Mouse (Mus musculus) lung, embryonic 14.5 days (tissue): ENCODE data around the gene Ippk. TPM values are rescaled to one million over a fixed set of nuclear protein-coding genes. Genes with fewer than 3 reads are reported as not detected.

Experiments
- ATAC-seq: fragments of 200-750 bp; cut with Nextera tagmentation; 2 replicates; pipeline ENCODE4 v1.8.0; 2017; ENCODE audit warnings: mild to moderate bottlenecking, moderate TSS enrichment, moderate library complexity; ENCODE audit not compliant: insufficient read depth
- DNase-seq: peaks from one replicate; pipeline ENCODE4 v3.0.0-alpha.2; 2015
- H3K27ac ChIP-seq: fragments of 300-500 bp; sonication (generic); 2 replicates; pipeline ENCODE4 v1.5.1; 2014; ENCODE audit warnings: low read depth, mild to moderate bottlenecking, moderate library complexity
- H3K27me3 ChIP-seq: fragments of 300-500 bp; sonication (generic); 2 replicates; pipeline ENCODE4 v1.6.1; 2014; ENCODE audit warnings: low read length, control low read depth; ENCODE audit not compliant: insufficient read depth
- H3K36me3 ChIP-seq: fragments of 300-500 bp; sonication (generic); 2 replicates; pipeline ENCODE4 v1.6.1; 2014; ENCODE audit warnings: control low read depth; ENCODE audit not compliant: insufficient read depth
- H3K4me1 ChIP-seq: fragments of 300-500 bp; sonication (generic); 2 replicates; pipeline ENCODE4 v1.6.1; 2014; ENCODE audit warnings: antibody characterized with exemption, control low read depth; ENCODE audit not compliant: insufficient read depth
- H3K4me2 ChIP-seq: fragments of 300-500 bp; sonication (generic); 2 replicates; pipeline ENCODE4 v1.6.1; 2014; ENCODE audit warnings: mild to moderate bottlenecking
- H3K4me3 ChIP-seq: fragments of 300-500 bp; sonication (generic); 2 replicates; pipeline ENCODE4 v1.5.1; 2014; ENCODE audit warnings: low read depth, low read length
- H3K9ac ChIP-seq: fragments of 300-500 bp; sonication (generic); 2 replicates; pipeline ENCODE4 v1.6.1; 2014
- H3K9me3 ChIP-seq: fragments of 300-500 bp; sonication (generic); 2 replicates; pipeline ENCODE4 v1.6.1; 2016; ENCODE audit warnings: low read depth, low read length, control low read depth
- CTCF ChIP-seq: IDR thresholded peaks from 2 replicates; pipeline ENCODE4 v1.5.1; 2016; ENCODE audit warnings: antibody characterized with exemption, low read depth
- WGBS: fragments of 180-500 bp; shearing (Covaris S2); extraction: QIAGEN DNeasy Blood & Tissue Kit; methylation state at CpG from one replicate; pipeline ENCODE4 v1.1.7; 2014; 5-methylcytosine and 5-hydroxymethylcytosine counted together
- polyA plus RNA-seq: library from polyadenylated mRNA; unstranded; fragments of >200 nt; fragmentation: Nextera tagmentation; extraction: Ambion mirVana; gene quantifications from 2 replicates; pipeline ENCODE4 v1.2.1, GENCODE M21; 2014

Ippk gene
- polyA plus RNA-seq, 1 experiment from 2014 or later = 19.5 TPM

GRCm38 (mm10) chr13:49479399-49479798, 58.4 kb downstream of the Ippk start:
- H3K9me3 ChIP-seq = no peaks in the 10 kb centered on the region
- H3K36me3 ChIP-seq = no peaks in the 10 kb centered on the region
- no peaks in the 10 kb centered on the region for H3K27me3 ChIP-seq
- no peak overlapping the region for H3K4me3 ChIP-seq
- peak overlapping the region; percentile 84 for H3K27ac ChIP-seq
- H3K4me1 ChIP-seq = peaks cover 10% of the 10 kb centered on the region
- no peak overlapping the region for H3K4me2 ChIP-seq
- ATAC-seq (no peak), DNase-seq (no peak)
- no peak for TF ChIP-seq CTCF
- WGBS = 64% methylated on average over 4 of the region's 4 CpGs
- no peak overlapping the region for H3K9ac ChIP-seq

GRCm38 (mm10) chr13:49480057-49480456, 59.0 kb downstream of the Ippk start:
- H3K36me3 ChIP-seq = no peaks in the 10 kb centered on the region
- H3K4me1 ChIP-seq = peaks cover 12% of the 10 kb centered on the region
- H3K4me3 ChIP-seq = no peak overlapping the region
- H3K9ac ChIP-seq = no peak overlapping the region
- ATAC-seq (peak; percentile 97), DNase-seq (peak; percentile 93)
- peak overlapping the region; percentile 84 for H3K27ac ChIP-seq
- H3K9me3 ChIP-seq = no peaks in the 10 kb centered on the region
- TF ChIP-seq CTCF = no peak
- WGBS = 39% methylated on average over 2 of the region's 2 CpGs
- H3K4me2 ChIP-seq = no peak overlapping the region
- H3K27me3 ChIP-seq = no peaks in the 10 kb centered on the region

DNA sequence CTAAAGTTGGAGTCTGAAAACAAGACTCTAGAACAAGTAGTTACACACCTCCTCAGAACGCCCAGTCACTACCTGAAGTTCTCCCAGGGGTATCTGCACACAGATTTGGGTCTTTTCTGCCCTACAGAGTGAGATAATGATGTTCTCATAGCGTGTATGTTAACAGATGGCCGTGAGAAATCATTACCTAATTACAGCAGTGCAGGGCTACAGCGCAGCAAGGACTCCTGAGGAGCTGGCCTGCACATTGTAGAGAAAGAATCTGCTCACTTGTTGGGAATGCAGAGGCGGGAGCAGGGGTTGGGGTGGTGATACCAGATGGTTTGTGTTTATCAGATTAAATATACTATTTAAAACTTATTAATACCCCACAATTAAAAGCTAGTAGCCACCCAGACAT, 59.5 kb downstream of the Ippk start:
- H3K4me1 ChIP-seq = peaks cover 13% of the 10 kb centered on the region
- H3K4me2 ChIP-seq = no peak overlapping the region
- H3K9ac ChIP-seq = no peak overlapping the region; the same call in 1 of the 2 replicates
- H3K9me3 ChIP-seq = no peaks in the 10 kb centered on the region
- ATAC-seq (peak; percentile 50; the same call in 1 of the 2 replicates), DNase-seq (peak; percentile 42)
- peak overlapping the region; percentile 96 for H3K27ac ChIP-seq
- no peaks in the 10 kb centered on the region for H3K27me3 ChIP-seq
- WGBS = 61% methylated on average over 5 of the region's 5 CpGs
- no peak for TF ChIP-seq CTCF
- no peaks in the 10 kb centered on the region for H3K36me3 ChIP-seq
- no peak overlapping the region for H3K4me3 ChIP-seq

DNA sequence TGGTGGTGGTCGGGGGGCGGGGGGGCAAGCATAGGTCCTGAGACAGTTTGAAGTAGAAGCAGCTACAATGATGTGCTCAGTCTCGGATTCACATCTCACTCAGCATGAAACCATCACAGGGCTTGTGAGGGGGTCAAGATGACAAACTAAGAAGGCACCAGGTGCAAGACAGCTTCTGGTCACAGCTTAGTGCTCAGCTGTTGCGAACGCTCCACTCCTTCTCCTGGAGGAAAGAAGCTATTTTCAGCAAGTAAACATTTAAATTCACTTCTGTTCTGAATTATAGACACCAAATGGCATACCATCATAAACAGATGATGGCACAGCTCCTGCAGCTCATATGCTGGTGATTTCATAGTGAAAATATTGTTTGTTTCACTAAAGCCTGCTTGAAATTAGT, 64.3 kb downstream of the Ippk start:
- H3K9ac ChIP-seq = no peak overlapping the region
- no peaks in the 10 kb centered on the region for H3K36me3 ChIP-seq
- WGBS = 55% methylated on average over 5 of the region's 5 CpGs
- no peaks in the 10 kb centered on the region for H3K27me3 ChIP-seq
- DNase-seq (no peak), ATAC-seq (peak; percentile 49; the same call in 1 of the 2 replicates)
- no peak overlapping the region for H3K4me3 ChIP-seq
- H3K9me3 ChIP-seq = no peaks in the 10 kb centered on the region
- no peak overlapping the region for H3K27ac ChIP-seq
- H3K4me2 ChIP-seq = no peak overlapping the region
- no peak for TF ChIP-seq CTCF
- H3K4me1 ChIP-seq = peaks cover 9% of the 10 kb centered on the region; the same call in 1 of the 2 replicates

DNA sequence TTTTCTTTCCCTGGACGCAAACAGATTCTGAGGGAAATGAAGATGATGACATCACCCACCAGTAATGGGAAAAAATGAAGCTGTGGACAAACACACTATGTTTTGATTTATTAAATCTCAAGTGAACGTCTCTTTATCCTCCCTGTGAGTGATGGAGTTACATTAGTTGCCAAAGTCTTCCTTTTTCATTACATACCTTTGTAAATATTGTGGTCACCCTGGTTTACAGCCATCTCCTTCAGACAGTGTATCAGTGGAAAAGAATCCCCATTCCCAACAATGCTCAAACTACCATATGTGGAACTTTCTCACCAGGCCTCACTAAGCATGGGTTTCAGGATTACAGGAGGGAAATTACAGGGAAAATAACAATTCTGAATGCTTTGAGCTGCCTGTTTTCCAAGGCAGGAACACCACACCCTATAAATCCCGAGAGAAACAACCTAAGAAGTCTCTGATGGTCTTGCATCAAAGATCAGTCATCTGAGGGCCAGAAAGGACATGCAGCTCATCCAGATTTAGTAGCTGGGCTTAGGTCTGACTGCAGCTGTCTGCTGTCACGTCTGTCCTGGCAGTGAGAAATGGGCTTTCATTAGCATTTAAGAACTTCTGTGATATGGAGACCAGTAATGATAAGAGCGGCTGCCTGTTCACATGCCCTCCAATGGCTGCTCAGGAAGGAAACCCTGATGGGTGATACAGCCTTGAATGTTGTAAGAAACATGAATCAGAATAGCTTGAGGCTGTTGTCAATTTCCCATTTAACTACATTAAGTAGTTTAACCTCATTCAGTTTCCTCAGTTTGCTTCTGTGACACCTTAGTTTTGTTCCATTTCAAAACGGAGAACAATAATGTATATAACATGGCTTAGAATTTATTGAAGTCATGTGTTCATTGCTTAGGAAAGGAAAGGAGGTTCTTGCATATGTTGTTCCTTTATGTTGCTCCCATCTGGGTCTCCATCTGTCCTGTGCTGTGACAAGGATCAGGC, 71.6 kb downstream of the Ippk start, which contains the start of gene Tes3-ps:
Gene Tes3-ps, plus strand, starts transcription at position 943 of the 993 bp plus-strand sequence.
- no peak within 1 kb of the TSS for H3K27ac ChIP-seq
- H3K27me3 ChIP-seq = no peaks in the 10 kb centered on the region
- H3K9ac ChIP-seq = no peak within 1 kb of the TSS
- 46% methylated on average over 6 of the region's 6 CpGs for WGBS
- H3K4me2 ChIP-seq = no peak within 1 kb of the TSS
- DNase-seq (no peak), ATAC-seq (no peak)
- TF ChIP-seq CTCF = no peak
- H3K9me3 ChIP-seq = no peaks in the 10 kb centered on the region
- H3K4me1 ChIP-seq = no peaks in the 10 kb centered on the region
- no peak within 1 kb of the TSS for H3K4me3 ChIP-seq
- H3K36me3 ChIP-seq = no peaks in the 10 kb centered on the region

DNA sequence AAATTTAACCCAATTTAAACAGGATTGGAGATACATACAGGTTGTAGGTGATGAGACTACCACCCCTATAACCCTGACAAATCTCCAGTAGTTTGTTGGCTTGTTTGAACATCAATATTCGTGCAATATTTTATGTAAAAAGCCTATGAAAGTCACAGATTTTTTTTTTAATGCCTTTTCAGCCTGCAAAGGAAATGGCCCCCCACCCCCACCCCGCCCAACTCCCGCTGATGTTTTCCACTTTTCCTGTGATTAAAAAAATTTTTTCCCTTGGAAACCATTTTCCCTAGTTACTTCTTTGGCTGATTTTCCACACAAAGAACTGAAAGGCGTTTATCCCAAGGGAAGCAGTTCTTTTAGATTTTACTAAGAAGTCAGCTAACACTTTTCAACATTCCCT, 83.5 kb downstream of the Ippk start, which contains the start of gene Ecm2:
Gene Ecm2, plus strand, starts transcription at position 301 of the 400 bp plus-strand sequence.
- Histone ChIP-seq H3K27ac (no peak within 1 kb of the TSS), H3K9ac (no peak within 1 kb of the TSS), H3K4me2 (peak within 1 kb of the TSS; percentile 33; the same call in 1 of the 2 replicates), H3K9me3 (no peaks in the 10 kb centered on the region), H3K36me3 (no peaks in the 10 kb centered on the region), H3K4me3 (no peak within 1 kb of the TSS), H3K27me3 (no peaks in the 10 kb centered on the region), H3K4me1 (no peaks in the 10 kb centered on the region)
- DNase-seq (peak; percentile 17), ATAC-seq (no peak)
- WGBS = 55% methylated on average over 4 of the region's 4 CpGs
- no peak for TF ChIP-seq CTCF

GRCm38 (mm10) chr13:49505776-49506175, 84.7 kb downstream of the Ippk start:
- no peak overlapping the region for H3K27ac ChIP-seq
- H3K9ac ChIP-seq = no peak overlapping the region
- WGBS = 73% methylated on average over 4 of the region's 4 CpGs
- no peaks in the 10 kb centered on the region for H3K36me3 ChIP-seq
- H3K4me3 ChIP-seq = no peak overlapping the region
- no peak for TF ChIP-seq CTCF
- H3K27me3 ChIP-seq = no peaks in the 10 kb centered on the region
- no peaks in the 10 kb centered on the region for H3K9me3 ChIP-seq
- no peak for ATAC-seq
- H3K4me1 ChIP-seq = no peaks in the 10 kb centered on the region
- H3K4me2 ChIP-seq = 0 out of 2 replicates have a peak overlapping the region, but pooled peaks have one; percentile 12
- no peak for DNase-seq
